9 mouse cellular contexts compared by ENCODE assay signal in the genomic region with DNA sequence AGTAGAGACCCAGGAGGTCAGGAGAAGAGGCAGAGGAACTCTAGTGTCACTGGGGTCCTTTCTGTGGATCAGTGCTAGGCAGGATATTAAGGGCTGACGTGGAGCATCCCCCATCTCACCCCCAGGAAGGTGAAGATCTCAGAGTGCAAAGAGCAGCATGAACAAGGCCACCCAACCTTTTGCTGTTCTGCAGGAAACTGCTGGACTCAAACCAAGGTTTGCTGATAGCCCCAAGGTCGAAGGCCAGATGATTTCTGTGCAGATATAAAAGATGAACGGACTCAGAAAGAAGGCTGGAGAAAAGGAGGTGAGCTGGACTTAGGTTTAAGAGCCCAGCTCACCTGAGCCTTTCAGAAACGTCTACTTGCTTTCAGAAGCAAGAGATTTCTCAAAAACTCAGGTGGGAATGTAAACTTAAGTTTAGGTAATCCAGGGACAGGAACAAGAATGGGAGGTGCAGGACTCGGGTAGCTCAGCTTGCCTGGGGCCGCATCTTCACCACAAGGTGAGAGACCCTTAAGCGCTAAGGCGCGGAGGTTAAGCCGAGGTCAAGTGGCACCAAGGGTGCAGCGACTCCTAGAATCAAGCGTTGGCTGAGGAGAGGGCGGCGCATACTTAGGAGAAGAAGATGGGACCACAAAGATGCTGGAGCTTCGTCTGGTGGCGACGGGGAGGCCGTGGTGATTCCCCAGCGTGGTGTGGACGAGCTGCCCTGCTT. TPM values are rescaled to one million over a fixed set of nuclear protein-coding genes. Genes with fewer than 3 reads are reported as not detected.
DNase-seq lines count a peak whose midpoint lies in the region; ATAC-seq lines count a peak whose summit lies in the region.
"Had no signal": no experiment of that assay in that cellular context is flagged by ENCODE, and none has a peak within 500 bp of the region (broad histone marks: within the 10 kb centered on the region; RNA-seq: fewer than 3 reads in every experiment).

No protein-coding gene starts in this region.

- ATAC-seq in erythroblast, adult 5-6 weeks (replicated peaks; ENCODE audit: low FRiP score, poor library complexity, severe bottlenecking), result no peak
- no peak for ATAC-seq in limb, embryonic 15.5 days (ENCODE audit: insufficient number of reproducible peaks, low FRiP score, low TSS enrichment, low read depth)

- 8% methylated on average over 20 of the region's 20 CpGs for WGBS in limb, embryonic 15.5 days

- H3K4me3 ChIP-seq in erythroblast, embryonic 14.5 days (replicated peaks), result peak overlapping the region; percentile 14
- H3K4me3 ChIP-seq in limb, embryonic 15.5 days, result peak overlapping the region; percentile 76
- H3K4me3 ChIP-seq: myocyte had no signal

- no peak overlapping the region for H3K27ac ChIP-seq in limb, embryonic 15.5 days

- H3K9me3 ChIP-seq in erythroblast, embryonic 14.5 days (ENCODE audit: control insufficient read depth, low read length), result peaks cover 6% of the 10 kb centered on the region; the same call in 1 of the 2 replicates
- no peaks in the 10 kb centered on the region for H3K9me3 ChIP-seq in limb, embryonic 15.5 days

- H3K4me2 ChIP-seq in limb, embryonic 15.5 days, result peak overlapping the region; percentile 88

- DNase-seq in thymus, postnatal 4 days, result peak; percentile 18
- no peak for DNase-seq in thymus, postnatal 10 days (ENCODE audit: low spot score in 2 of 2)
- DNase-seq in frontal cortex, postnatal 10 days (ENCODE audit: low spot score in 2 of 2), result no peak
- DNase-seq in gastrocnemius, postnatal 14 days, result no peak
- no peak for DNase-seq in spleen, postnatal 36 days (ENCODE audit: low spot score in 2 of 2)

- H3K27me3 ChIP-seq in erythroblast, embryonic 14.5 days (ENCODE audit: control insufficient read depth), result peaks cover 91% of the 10 kb centered on the region
- H3K27me3 ChIP-seq in limb, embryonic 15.5 days, result peaks cover 25% of the 10 kb centered on the region

- no peaks in the 10 kb centered on the region for H3K4me1 ChIP-seq in erythroblast, embryonic 14.5 days (ENCODE audit: control insufficient read depth)
- H3K4me1 ChIP-seq in limb, embryonic 15.5 days, result peaks cover 37% of the 10 kb centered on the region

- intact Hi-C loops in gastrocnemius, postnatal 14 days (cut with DNase I; ENCODE audit: low total_unique reads), result loop anchor here (5.0 kb wide), 1 partner anchor 118 kb away; no protein-coding TSS in a partner anchor

- H3K36me3 ChIP-seq in erythroblast, embryonic 14.5 days (ENCODE audit: control insufficient read depth), result no peaks in the 10 kb centered on the region
- H3K36me3 ChIP-seq in limb, embryonic 15.5 days, result no peaks in the 10 kb centered on the region

- peak overlapping the region; percentile 66 for H3K9ac ChIP-seq in limb, embryonic 15.5 days

RNA-seq across cellular contexts. Expression of a gene that starts 0.6 kb away (rescaled TPM):
- not detected in 2 replicates for polyA plus RNA-seq in erythroblast, embryonic 14.5 days (2012)
- not detected in 2 replicates for total RNA-seq in erythroblast, adult 5-6 weeks (2015; ENCODE audit: low replicate concordance)
- 0.84 TPM in 1 of 2 replicates, not detected in the other for total RNA-seq in erythroblast, adult 5-6 weeks (2017; ENCODE audit: low replicate concordance)
- polyA plus RNA-seq in limb, embryonic 15.5 days (2015; fragmentation: Nextera tagmentation; extraction: Ambion mirVana), result 2.6 and 2.8 TPM in 2 replicates
- under 1 TPM; 0.66 to 0.73 TPM for total RNA-seq in gastrocnemius, postnatal 14 days (2021)

RNA-seq across cellular contexts. Expression of a gene that starts 10.0 kb away (rescaled TPM):
- 6.8 and 9.7 TPM in 2 replicates for polyA plus RNA-seq in erythroblast, embryonic 14.5 days (2012)
- total RNA-seq in erythroblast, adult 5-6 weeks (2015; ENCODE audit: low replicate concordance), result 44.5 and 51.5 TPM in 2 replicates
- total RNA-seq in erythroblast, adult 5-6 weeks (2017; ENCODE audit: low replicate concordance), result 19.8 and 27.0 TPM in 2 replicates
- polyA plus RNA-seq in limb, embryonic 15.5 days (2015; fragmentation: Nextera tagmentation; extraction: Ambion mirVana), result 144 and 154 TPM in 2 replicates
- 100 to 1,000 TPM; 402 to 460 TPM for total RNA-seq in gastrocnemius, postnatal 14 days (2021)

RNA-seq across cellular contexts. Expression of a gene that starts 20.1 kb away (rescaled TPM):
- 6.1 and 6.4 TPM in 2 replicates for polyA plus RNA-seq in erythroblast, embryonic 14.5 days (2012)
- total RNA-seq in erythroblast, adult 5-6 weeks (2015; ENCODE audit: low replicate concordance), result 86.7 and 101 TPM in 2 replicates
- total RNA-seq in erythroblast, adult 5-6 weeks (2017; ENCODE audit: low replicate concordance), result 84.8 and 111 TPM in 2 replicates
- polyA plus RNA-seq in limb, embryonic 15.5 days (2015; fragmentation: Nextera tagmentation; extraction: Ambion mirVana), result 252 and 261 TPM in 2 replicates
- total RNA-seq in gastrocnemius, postnatal 14 days (2021), result 10 to 100 TPM; 37.1 to 37.4 TPM

Comparison
In these comparisons a context has a peak if more than half of its experiments do, and no peak if none do; other contexts are left out.
1. RNA of a gene that starts 10.0 kb away (total RNA-seq): 402 to 460 TPM in gastrocnemius, postnatal 14 days; 19.8 to 51.5 TPM in erythroblast, adult 5-6 weeks; every median in the first group is over 4 times any median in the second.